Mouse (Mus musculus): ENCODE data around the gene Gorasp2. TPM values are rescaled to one million over a fixed set of nuclear protein-coding genes. Genes with fewer than 3 reads are reported as not detected.

Gorasp2 gene
- polyA plus RNA-seq, 1 experiment = 96.4 TPM

- TF ChIP-seq POLR2A (IDR thresholded peaks at IDR 0.05; ENCODE audit: borderline replicate concordance, extremely low read depth, insufficient read depth, insufficient read length, poor library complexity, severe bottlenecking) (no peak), CTCF (IDR thresholded peaks at IDR 0.05; ENCODE audit: borderline replicate concordance, extremely low read depth, insufficient read depth, insufficient read length) (no peak)
These were observed 529 bp downstream of the Gorasp2 start, which contains the start of gene Gm26558 for GRCm38 (mm10) chr2:70661715-70662495. TSS of gene Gm26558 (minus strand) at chr2:70662108.

DNA sequence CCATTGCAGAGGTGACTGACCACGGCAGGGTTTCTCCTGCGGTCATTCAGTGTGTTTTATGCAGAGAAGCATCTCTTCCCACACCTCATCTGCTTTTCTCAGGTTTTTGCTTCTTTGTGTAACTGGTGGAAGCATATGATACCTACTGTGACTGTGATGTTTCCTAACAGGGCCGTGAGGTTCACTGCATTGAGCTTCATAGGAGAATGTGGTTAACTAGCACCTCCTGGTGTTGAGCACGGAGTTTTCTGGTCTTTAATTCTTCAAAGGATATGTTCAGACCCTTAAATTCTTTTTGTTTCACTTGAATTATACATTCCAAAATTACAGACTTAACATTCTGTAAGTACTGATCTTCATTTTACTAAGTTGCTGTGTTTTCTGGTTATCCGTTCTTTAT is 2.4 kb downstream of the Gorasp2 start:
- peak; percentile 24; the same call in 1 of the 2 replicates for TF ChIP-seq CTCF (IDR thresholded peaks at IDR 0.05; ENCODE audit: borderline replicate concordance, extremely low read depth, insufficient read depth, insufficient read length)
- no peak for TF ChIP-seq POLR2A (IDR thresholded peaks at IDR 0.05; ENCODE audit: borderline replicate concordance, extremely low read depth, insufficient read depth, insufficient read length, poor library complexity, severe bottlenecking)
- peak; percentile 53 for DNase-seq (ENCODE audit: low read depth)

More at GRCm38 (mm10) chr2:70661715-70662495, 529 bp downstream of the Gorasp2 start, which contains the start of gene Gm26558:
- no peak for DNase-seq (ENCODE audit: low read depth)

DNA sequence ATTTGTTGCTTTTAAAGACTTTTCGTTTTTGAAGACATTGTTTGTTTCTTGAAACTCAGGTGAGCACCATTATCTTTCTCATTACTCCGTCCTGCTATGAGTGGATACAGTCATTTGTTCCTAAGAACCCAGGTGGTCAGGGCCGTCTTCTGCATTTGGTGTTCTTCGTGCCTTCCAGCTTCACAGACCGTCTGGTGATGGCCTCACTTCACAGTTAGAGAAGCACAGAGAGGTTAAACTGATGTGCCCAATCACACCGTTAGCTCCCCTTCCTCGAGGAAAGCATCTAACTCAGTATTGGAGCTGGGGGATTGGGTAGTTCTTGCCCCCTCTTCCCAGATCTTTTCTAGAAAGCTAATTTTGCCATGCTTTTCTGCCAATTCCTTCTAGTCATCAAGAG is 5.6 kb downstream of the Gorasp2 start:
- TF ChIP-seq POLR2A (IDR thresholded peaks at IDR 0.05; ENCODE audit: borderline replicate concordance, extremely low read depth, insufficient read depth, insufficient read length, poor library complexity, severe bottlenecking) = no peak
- TF ChIP-seq CTCF (IDR thresholded peaks at IDR 0.05; ENCODE audit: borderline replicate concordance, extremely low read depth, insufficient read depth, insufficient read length) = no peak
- DNase-seq (ENCODE audit: low read depth) = no peak

- TF ChIP-seq POLR2A (IDR thresholded peaks at IDR 0.05; ENCODE audit: borderline replicate concordance, extremely low read depth, insufficient read depth, insufficient read length, poor library complexity, severe bottlenecking) (no peak), CTCF (IDR thresholded peaks at IDR 0.05; ENCODE audit: borderline replicate concordance, extremely low read depth, insufficient read depth, insufficient read length) (no peak)
- DNase-seq (ENCODE audit: low read depth) = no peak
These were observed 7.9 kb downstream of the Gorasp2 start for GRCm38 (mm10) chr2:70669241-70669640.

DNA sequence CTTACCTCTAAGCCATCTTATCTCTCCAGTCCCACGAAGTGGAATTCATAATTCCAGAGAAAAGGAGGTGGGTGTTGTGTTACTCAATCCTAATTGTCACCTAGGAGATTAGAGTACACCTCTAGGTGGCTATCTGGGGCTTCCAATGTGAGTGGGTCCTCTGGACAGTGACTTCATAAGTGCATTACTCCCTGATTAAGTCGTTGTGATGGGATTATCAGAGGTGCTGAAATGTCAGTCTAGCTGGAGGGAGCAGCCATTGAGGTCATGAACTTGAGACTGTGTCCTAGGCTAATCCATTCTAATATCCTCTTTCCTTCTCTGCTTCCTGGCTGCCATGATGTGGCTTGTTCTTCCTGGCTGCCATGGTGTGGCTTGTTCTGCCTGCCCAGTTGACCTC is 8.5 kb downstream of the Gorasp2 start:
- TF ChIP-seq POLR2A (IDR thresholded peaks at IDR 0.05; ENCODE audit: borderline replicate concordance, extremely low read depth, insufficient read depth, insufficient read length, poor library complexity, severe bottlenecking) (no peak), CTCF (IDR thresholded peaks at IDR 0.05; ENCODE audit: borderline replicate concordance, extremely low read depth, insufficient read depth, insufficient read length) (no peak)
- no peak for DNase-seq (ENCODE audit: low read depth)

- TF ChIP-seq POLR2A (IDR thresholded peaks at IDR 0.05; ENCODE audit: borderline replicate concordance, extremely low read depth, insufficient read depth, insufficient read length, poor library complexity, severe bottlenecking) (no peak), CTCF (IDR thresholded peaks at IDR 0.05; ENCODE audit: borderline replicate concordance, extremely low read depth, insufficient read depth, insufficient read length) (no peak)
- no peak for DNase-seq (ENCODE audit: low read depth)
These were observed 11.1 kb downstream of the Gorasp2 start for GRCm38 (mm10) chr2:70672476-70672875.

- peak; percentile 67 for DNase-seq (ENCODE audit: low read depth)
- TF ChIP-seq CTCF (IDR thresholded peaks at IDR 0.05; ENCODE audit: borderline replicate concordance, extremely low read depth, insufficient read depth, insufficient read length) (no peak), POLR2A (IDR thresholded peaks at IDR 0.05; ENCODE audit: borderline replicate concordance, extremely low read depth, insufficient read depth, insufficient read length, poor library complexity, severe bottlenecking) (no peak)
These were observed 12.2 kb downstream of the Gorasp2 start for GRCm38 (mm10) chr2:70673445-70674126.

- no peak for DNase-seq (ENCODE audit: low read depth)
- TF ChIP-seq POLR2A (IDR thresholded peaks at IDR 0.05; ENCODE audit: borderline replicate concordance, extremely low read depth, insufficient read depth, insufficient read length, poor library complexity, severe bottlenecking) (no peak), CTCF (IDR thresholded peaks at IDR 0.05; ENCODE audit: borderline replicate concordance, extremely low read depth, insufficient read depth, insufficient read length) (no peak)
These were observed 20.9 kb downstream of the Gorasp2 start for GRCm38 (mm10) chr2:70682324-70682723.

GRCm38 (mm10) chr2:70688454-70689078 is 27.2 kb downstream of the Gorasp2 start:
- DNase-seq (ENCODE audit: low read depth) = no peak
- TF ChIP-seq POLR2A (IDR thresholded peaks at IDR 0.05; ENCODE audit: borderline replicate concordance, extremely low read depth, insufficient read depth, insufficient read length, poor library complexity, severe bottlenecking) (no peak), CTCF (IDR thresholded peaks at IDR 0.05; ENCODE audit: borderline replicate concordance, extremely low read depth, insufficient read depth, insufficient read length) (no peak)

- no peak for DNase-seq (ENCODE audit: low read depth)
- TF ChIP-seq CTCF (IDR thresholded peaks at IDR 0.05; ENCODE audit: borderline replicate concordance, extremely low read depth, insufficient read depth, insufficient read length) (no peak), POLR2A (IDR thresholded peaks at IDR 0.05; ENCODE audit: borderline replicate concordance, extremely low read depth, insufficient read depth, insufficient read length, poor library complexity, severe bottlenecking) (no peak)
These were observed 28.8 kb downstream of the Gorasp2 start for GRCm38 (mm10) chr2:70690195-70690594.

GRCm38 (mm10) chr2:70695712-70696111 is 34.3 kb downstream of the Gorasp2 start:
- no peak for TF ChIP-seq POLR2A (IDR thresholded peaks at IDR 0.05; ENCODE audit: borderline replicate concordance, extremely low read depth, insufficient read depth, insufficient read length, poor library complexity, severe bottlenecking)
- TF ChIP-seq CTCF (IDR thresholded peaks at IDR 0.05; ENCODE audit: borderline replicate concordance, extremely low read depth, insufficient read depth, insufficient read length) = no peak
- no peak for DNase-seq (ENCODE audit: low read depth)
